Mouse (Mus musculus) cerebellum, adult 8-10 months (tissue): ENCODE results near the gene Procr.

Source experiments
- DNase-seq: peaks from one replicate; pipeline ENCODE4 v3.0.0; 2022

Procr gene

DNA sequence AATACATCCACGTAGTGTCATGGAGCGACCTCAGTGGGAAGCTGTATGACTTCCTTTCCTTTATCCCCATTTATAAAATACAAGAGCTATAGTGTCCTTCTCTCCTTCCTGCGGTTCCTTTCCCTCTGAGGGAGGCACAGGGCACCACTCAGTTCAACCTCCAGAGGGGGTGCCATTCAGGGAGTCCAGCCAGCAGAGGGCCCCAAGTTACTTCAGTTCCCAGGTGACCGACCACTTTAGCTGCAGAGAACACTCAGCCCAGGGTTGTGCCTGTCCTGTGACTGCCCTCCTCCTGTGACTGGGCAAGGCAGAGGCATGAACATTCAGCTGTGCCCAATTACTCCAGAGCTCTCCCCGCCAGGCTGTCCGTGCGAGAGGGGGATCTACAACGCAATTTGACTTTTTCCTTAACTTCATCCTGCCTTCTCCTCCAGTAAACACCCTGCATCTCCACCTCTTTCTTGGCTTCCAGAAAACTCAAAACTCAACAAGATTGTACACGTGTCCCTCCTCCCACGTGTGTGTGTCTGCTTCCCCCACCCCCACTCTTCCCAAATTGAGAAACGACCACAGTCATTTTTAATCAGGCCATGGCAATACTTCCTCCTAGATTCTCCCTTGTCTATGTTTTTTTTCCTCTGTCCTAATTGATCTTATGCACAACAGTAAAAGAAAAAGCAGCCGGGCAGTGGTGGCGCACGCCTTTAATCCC lies 6.1 kb downstream of the Procr start:
- DNase-seq: peak; percentile 35

DNA sequence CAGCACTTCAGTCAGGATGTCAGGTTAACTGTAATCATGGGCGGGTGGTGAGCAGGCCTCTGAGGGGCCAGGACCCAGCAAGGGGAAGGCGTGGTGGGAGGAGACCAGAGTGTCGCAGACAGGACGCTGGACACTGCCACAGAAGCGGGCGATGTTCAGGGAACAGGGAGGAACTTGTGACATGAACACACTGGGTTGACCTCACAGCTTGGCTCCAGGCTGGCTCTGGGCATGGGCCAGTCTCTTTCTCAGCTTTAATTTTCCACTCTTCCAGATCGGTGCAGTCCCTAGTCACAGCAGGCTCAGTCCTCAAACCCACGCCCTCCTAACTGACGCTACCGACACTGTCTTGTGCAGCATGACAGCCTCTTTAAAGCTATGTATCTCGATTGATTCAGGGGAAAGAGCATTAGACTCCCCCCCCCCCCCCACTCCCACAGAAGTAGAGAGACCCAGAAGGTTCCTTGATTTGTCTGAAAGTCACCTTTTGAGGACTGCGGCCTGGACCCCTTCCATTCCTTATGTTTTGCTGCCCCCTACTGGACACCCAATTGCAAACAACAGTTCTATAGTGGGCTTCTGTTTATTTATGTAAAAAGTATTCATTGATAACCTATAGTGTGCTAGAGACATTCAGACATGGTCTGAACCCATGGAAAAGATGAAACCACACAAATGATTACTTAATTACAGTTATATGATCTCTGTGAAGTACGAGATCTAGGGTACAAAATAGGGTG lies 13.9 kb downstream of the Procr start:
- peak; percentile 83 for DNase-seq

DNA sequence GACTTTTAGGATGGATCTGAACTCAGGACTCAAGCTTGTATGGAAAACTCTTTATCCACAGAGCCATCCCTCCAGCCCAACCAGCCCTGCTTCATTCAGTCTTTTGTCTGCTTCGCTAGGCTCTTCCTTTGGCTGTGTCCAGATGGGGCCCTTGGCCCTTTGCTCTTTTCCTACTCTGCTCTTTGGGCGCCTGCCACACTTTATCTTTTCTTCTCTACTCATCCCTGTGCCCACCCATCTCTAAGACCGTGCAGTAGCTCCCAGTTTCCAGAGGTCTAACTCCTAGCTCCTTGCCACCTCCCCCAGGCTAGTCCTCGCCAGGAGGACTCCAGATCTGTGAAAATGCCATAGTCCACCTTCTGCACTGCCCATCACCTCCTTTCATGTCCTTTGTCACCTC lies 22.7 kb downstream of the Procr start:
- peak; percentile 44 for DNase-seq

- peak; percentile 56 for DNase-seq
These were observed 23.5 kb downstream of the Procr start for GRCm38 (mm10) chr2:155774261-155774926.

GRCm38 (mm10) chr2:155774927-155775684 lies 24.2 kb downstream of the Procr start, which contains the start of gene Mmp24:
Gene Mmp24 (plus strand): TSS chr2:155775342.
- DNase-seq: no peak

DNA sequence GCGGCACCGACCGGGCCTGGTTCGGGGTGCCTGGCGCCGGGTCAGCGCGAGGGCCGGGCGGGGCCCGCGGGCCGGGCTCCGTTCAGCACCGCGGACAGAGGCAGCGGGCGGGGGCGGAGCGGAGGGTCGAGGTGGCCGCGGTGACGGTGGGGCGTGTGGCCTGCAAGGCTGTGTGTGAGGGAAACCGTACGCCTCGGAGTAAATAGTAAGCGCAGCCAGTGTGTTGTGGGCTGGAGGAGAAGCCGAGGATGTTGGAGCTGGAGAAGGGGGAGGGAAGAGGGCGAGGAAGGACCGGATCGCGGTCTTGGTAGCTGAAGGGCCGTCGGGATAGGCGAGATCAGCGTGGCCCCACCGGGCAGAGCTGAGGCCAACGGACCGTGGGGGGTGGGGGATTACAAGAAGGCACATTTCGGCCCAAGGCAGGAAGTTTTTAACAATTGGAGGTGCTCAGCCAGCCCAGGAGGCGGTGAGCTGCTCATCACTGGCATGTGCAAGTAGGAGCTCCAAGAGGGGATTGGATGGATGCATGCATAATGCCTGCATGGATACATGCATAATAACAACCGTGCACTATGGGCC lies 24.9 kb downstream of the Procr start:
- peak; percentile 78 for DNase-seq

DNA sequence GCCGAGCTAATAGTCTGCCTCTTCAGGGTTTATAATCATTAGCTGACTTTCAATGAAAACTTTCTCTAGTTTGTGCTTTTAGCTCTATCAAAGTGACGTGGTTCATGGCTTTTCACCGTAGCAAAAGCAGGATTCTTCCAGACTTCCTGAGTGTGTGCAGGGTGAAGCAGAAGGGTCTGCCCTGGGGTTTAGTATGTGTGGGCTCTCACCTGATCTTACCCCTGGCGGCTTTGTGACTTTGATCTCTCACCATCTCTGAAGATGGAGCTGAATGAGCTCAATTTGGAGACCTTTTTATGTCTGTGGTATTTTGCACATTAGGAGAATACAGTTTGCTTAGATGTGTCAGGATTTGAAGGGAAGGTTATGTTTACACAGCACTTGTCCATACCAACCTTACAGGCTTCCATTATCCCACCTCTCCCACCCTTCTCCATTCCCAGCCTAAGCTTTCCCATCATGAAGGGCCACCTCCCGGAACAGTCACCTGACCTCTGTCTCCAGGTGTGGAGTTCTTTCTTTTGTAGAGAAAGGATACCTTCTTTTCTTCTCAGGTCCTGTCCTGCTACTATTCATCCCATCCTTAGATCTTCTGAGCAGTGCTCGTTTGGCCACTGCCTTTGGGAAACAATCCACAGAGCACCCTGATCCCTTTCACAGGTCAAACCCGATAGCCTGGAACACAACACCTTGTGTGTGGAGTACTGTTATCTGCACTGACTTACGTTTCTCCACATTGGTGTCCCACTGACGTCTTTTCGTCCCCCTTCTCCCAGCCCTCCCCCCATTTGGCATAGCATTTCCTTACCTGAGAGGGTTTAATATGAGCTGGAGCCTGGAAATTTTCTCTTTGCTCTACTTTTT lies 26.1 kb downstream of the Procr start:
- DNase-seq: peak; percentile 42

DNA sequence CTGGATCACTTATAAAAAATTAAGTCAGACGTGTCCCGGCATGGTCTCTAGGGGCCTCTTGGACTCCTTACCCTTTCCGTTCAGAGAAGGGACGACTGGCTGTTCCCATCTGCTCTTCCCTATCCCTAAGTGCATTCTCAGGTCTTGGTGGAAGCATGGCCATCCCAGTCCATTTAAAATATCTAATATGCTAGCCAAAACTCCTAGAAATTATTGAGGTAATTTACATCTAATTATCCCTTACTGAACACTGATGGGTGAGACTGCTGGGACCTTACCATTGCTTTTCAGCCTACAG lies 26.7 kb downstream of the Procr start:
- peak; percentile 37 for DNase-seq

DNA sequence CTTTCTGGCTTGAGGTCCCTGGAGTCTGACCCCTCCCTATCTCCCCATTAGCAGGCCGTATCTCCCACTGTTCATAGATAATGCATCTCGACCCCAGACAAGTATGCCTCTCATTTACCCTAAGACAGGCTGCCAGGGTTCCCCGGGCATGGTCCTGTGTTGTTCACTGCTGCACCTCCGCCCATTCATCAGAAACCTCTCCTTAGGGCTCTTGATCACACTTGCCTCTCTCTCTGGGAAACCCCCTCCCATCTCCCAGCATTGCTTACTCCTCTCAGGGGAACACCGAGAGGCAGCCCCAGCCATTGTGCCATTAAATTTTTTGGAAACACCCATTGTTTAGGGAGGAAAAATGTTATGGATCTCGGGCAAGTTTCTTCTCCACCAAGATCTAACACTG lies 27.1 kb downstream of the Procr start:
- DNase-seq: peak; percentile 39

GRCm38 (mm10) chr2:155779066-155779465 lies 28.1 kb downstream of the Procr start:
- peak; percentile 34 for DNase-seq

DNA sequence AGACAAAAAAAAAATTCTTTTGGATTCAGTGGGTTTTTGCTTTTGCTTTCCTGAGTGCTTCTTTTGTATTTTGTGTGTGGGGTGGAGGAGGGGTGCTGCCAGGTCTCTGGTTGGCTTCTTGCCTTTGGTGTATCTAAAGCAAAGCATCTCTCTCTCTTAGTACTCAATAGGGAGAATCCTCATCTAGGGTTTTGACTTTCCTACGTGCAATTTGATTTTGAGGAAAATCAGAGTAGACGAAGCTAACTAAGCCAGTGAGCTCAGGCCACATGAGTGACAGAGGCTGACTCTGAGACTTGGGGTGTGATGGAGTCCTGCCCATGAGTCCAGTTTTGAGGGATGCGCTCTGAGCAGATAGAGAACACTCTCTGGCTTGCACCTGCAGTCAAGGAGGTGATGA lies 28.6 kb downstream of the Procr start:
- no peak for DNase-seq

DNA sequence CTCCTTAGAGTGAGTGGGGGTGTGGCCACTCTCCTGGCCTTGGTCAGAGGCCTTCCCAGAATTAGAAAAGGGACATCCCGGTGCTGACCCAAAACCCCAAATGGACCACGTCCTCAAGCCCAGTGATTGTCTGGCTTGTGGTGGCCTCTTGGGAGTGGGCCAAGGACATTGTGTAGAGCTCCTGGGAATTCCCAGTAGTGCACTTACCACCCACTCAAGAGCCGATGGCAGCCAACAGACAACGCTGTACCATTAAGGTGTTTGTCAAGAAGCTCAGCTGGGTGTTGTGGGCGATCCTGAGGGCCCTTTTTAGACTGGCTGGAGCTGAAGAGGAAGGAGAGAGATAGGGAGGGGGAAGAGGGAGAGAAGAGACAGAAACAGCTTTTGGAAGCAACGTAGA lies 33.6 kb downstream of the Procr start:
- DNase-seq: peak; percentile 57

DNA sequence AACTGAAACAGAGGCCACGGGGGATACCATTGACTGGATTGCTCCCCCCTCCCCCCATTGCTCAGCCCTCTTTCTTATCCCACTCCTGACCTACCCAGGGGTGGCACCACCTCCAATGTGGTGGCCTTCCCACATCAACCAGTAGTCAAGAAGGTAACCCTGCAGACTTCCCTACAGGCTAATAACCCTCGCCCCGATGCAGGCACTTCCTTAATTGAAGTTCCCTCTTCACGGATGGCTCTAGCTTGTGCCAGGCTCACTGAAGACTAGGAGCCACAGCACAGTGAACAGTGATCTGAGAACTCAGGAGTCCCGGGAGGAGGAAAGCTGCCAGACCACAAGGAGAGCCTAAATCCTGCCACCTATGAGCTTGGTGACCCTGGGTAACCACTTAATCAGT lies 36.0 kb downstream of the Procr start:
- DNase-seq: no peak

DNA sequence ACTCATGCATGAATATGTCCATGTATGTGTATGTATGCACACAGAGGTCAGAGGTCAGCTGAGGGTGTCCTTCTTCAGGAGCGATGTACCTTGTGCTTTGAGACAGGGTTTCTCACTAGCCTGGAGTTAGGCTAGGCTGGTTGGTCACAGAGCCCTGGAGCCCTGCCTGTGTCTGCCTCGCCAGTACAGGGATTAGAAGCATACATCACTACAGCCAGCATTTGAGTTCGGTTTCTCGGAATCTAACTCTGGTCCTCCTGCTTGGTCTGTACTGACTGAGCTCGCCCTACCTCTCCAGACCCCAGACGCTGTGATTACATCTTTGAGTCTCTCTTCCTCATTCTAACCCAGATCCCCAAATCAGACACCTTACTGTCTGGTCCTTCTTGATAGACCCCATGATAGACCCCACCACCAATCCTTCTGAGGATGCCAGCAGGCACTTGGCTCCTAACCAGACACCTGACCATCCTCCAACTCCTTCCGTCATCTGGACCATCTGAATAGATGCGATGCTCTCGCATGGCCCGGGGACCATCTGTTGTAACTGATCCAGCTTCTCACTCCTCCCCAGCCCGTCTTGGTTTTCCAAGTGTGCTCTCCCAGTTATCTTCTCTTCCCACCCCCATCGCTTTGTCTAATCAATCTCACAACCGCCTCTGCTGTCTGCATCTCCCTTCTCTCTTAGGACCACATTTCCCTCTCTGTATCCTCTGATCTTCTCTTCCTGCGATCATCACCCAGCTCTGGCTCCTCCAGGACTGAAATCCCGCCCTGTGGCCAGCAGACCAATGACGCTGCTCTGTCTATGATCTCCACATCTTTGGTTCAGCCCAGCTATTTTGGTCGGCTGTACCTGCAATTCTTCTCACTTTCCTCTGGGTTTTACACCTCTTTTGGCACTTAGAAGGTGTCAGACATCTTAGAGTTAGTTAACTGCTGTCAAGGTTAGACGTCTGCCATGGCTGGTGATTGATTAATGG lies 37.3 kb downstream of the Procr start:
- peak; percentile 60 for DNase-seq

DNA sequence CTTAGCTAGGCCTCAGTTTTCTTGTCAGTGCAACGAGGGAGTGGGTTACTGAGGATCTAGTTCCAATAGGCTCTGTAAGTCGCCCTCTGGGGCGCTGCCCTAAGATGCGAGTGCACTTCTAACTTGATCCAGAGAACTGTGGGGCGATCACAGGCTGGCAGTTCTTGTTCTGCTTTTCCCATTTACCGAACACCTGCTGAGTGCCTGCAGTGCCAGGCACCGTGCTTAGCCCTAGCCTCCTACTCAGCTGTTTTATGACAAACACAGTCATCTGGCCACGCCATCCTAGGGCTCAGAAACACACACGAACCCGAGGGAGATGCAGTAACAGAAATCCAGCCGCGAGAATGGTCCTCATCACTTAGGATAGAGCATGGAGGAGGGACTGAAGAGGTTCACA lies 42.0 kb downstream of the Procr start:
- DNase-seq: no peak

GRCm38 (mm10) chr2:155794674-155795445 lies 43.9 kb downstream of the Procr start:
- DNase-seq: peak; percentile 98

DNA sequence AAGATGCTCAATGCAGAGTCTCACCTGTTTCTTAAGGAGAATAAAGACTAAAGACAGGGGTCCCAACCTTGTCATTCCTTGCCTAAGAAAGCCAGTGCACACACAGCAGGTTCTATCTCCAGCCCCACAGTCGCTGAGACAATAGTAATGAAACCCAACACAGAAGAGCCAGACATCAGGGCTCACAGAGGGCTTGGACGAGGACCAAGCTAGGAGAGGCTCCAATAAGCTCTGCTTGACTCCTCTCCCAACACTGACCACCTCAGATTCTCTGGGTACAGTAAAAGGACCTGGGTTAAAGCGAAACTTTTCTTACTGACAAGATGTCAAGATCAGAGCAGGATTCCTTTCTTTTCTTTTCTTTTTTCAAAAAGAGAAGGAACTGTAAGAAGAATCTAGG lies 47.7 kb downstream of the Procr start:
- DNase-seq: no peak

GRCm38 (mm10) chr2:155802761-155803160 lies 51.8 kb downstream of the Procr start:
- DNase-seq: no peak

GRCm38 (mm10) chr2:155804053-155804452 lies 53.1 kb downstream of the Procr start:
- no peak for DNase-seq
